Mouse (Mus musculus) forebrain, embryonic 11.5 days (tissue): ENCODE measurements around the gene Cib1. TPM values are rescaled to one million over a fixed set of nuclear protein-coding genes. Genes with fewer than 3 reads are reported as not detected.

Source experiments
- ATAC-seq: fragments of 200-750 bp; cut with Nextera tagmentation; replicated peaks from 2 replicates; pipeline ENCODE4 v1.8.0; 2017; ENCODE audit warnings: moderate TSS enrichment; ENCODE audit not compliant: low FRiP score
- DNase-seq: peaks from one replicate; pipeline ENCODE4 v3.0.0-alpha.2; 2017; ENCODE audit warnings: low spot score
- H3K27ac ChIP-seq: fragments of 300-500 bp; sonication (generic); 2 replicates; pipeline ENCODE4 v1.5.1; 2014; ENCODE audit warnings: low read depth, low read length
- H3K27me3 ChIP-seq: fragments of 300-500 bp; sonication (generic); 2 replicates; pipeline ENCODE4 v1.6.1; 2014; ENCODE audit warnings: mild to moderate bottlenecking, low read length, mixed read lengths; ENCODE audit not compliant: control insufficient read depth, insufficient read depth
- H3K36me3 ChIP-seq: fragments of 300-500 bp; sonication (generic); 2 replicates; pipeline ENCODE4 v1.6.1; 2014; ENCODE audit warnings: mild to moderate bottlenecking, low read length, moderate library complexity, mixed read lengths; ENCODE audit not compliant: control insufficient read depth, insufficient read depth
- H3K4me1 ChIP-seq: fragments of 300-500 bp; sonication (generic); replicated peaks from 2 replicates; pipeline ENCODE4 v1.6.1; 2014; ENCODE audit warnings: low read length, mixed read lengths; ENCODE audit not compliant: control insufficient read depth, insufficient read depth
- H3K4me2 ChIP-seq: fragments of 300-500 bp; sonication (generic); 2 replicates; pipeline ENCODE4 v1.6.1; 2014; ENCODE audit warnings: low read depth, mild to moderate bottlenecking, low read length, moderate library complexity, mixed read lengths; ENCODE audit not compliant: severe bottlenecking
- H3K4me3 ChIP-seq: fragments of 300-500 bp; sonication (generic); 2 replicates; pipeline ENCODE4 v1.5.1; 2014; ENCODE audit warnings: low read depth, low read length
- H3K9ac ChIP-seq: fragments of 300-500 bp; sonication (generic); 2 replicates; pipeline ENCODE4 v1.6.1; 2014; ENCODE audit warnings: low read length
- H3K9me3 ChIP-seq: fragments of 300-500 bp; sonication (generic); 2 replicates; pipeline ENCODE4 v1.6.1; 2016; ENCODE audit warnings: low read length, mixed read lengths; ENCODE audit not compliant: control insufficient read depth
- WGBS: fragments of 180-500 bp; shearing (Covaris S2); extraction: QIAGEN DNeasy Blood & Tissue Kit; methylation state at CpG from one replicate; pipeline ENCODE4 v1.1.7; 2014; 5-methylcytosine and 5-hydroxymethylcytosine counted together
- polyA plus RNA-seq: library from polyadenylated mRNA; unstranded; fragments of >200 nt; fragmentation: Nextera tagmentation; extraction: Ambion mirVana; gene quantifications from 2 replicates; pipeline ENCODE4 v1.2.1, GENCODE M21; 2014

The Cib1 gene
- polyA plus RNA-seq, 1 experiment from 2014 or later, result 51.4 TPM

DNA sequence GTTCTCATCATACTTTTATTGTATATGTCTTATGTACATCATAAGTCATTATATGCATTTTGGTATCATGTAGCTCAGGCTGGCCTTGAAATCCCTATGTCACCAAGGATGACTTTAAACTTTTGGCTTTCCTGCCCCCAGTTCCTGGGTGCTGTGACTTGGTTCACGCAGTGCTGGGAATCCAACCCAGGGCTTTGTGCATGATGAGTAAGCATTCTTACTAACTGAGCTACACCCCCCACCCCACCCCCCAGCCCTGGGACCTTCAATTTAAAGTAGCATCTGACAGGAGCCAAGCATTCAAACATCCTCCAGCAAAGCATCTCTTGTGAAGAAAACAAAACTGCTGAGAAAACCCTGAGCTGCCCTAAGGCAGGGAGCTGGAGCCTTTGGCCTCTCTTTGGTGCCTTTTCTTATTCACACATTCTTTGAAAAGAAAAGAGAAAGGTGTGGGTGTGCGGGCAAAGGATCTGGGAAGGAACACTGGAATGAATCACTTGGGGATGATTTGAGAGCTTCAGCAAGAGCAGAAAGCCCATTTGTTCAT is 44.0 kb downstream of the Cib1 start:
- 37% methylated on average over 2 of the region's 2 CpGs for WGBS
- H3K27ac ChIP-seq, result peak overlapping the region; percentile 78
- no peak for ATAC-seq
- no peaks in the 10 kb centered on the region for H3K36me3 ChIP-seq
- H3K27me3 ChIP-seq, result no peaks in the 10 kb centered on the region
- no peak overlapping the region for H3K4me3 ChIP-seq
- H3K4me1 ChIP-seq, result peaks cover 35% of the 10 kb centered on the region
- no peak for DNase-seq
- no peaks in the 10 kb centered on the region for H3K9me3 ChIP-seq
- H3K9ac ChIP-seq, result 0 out of 2 replicates have a peak overlapping the region, but pooled peaks have one; percentile 4
- peak overlapping the region; percentile 15; the same call in 1 of the 2 replicates for H3K4me2 ChIP-seq

DNA sequence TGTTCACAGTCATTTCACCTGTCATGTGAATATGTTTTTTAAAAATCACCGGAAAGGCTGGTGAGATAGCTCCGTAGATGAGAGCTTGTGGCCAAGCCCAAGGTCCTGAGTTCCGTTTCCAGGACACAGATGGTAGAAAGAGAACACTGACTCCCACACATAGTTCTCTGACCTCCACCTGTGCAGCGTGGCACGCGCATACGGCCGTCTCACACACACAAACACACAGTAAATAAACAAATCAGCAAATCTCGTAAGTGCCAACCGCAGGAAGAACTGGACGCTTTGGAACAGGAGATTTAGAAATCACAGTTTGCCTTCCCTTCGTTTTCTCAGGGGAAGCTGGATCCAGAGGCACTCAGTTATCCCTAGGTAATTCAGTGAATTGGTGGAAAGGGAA is 45.1 kb downstream of the Cib1 start:
- Histone ChIP-seq H3K9me3 (no peaks in the 10 kb centered on the region), H3K36me3 (no peaks in the 10 kb centered on the region), H3K27me3 (no peaks in the 10 kb centered on the region), H3K4me2 (peak overlapping the region; percentile 68), H3K4me3 (peak overlapping the region; percentile 46), H3K4me1 (peaks cover 31% of the 10 kb centered on the region), H3K9ac (peak overlapping the region; percentile 66), H3K27ac (peak overlapping the region; percentile 92)
- no peak for DNase-seq
- WGBS, result 37% methylated on average over 12 of the region's 12 CpGs
- ATAC-seq, result no peak

DNA sequence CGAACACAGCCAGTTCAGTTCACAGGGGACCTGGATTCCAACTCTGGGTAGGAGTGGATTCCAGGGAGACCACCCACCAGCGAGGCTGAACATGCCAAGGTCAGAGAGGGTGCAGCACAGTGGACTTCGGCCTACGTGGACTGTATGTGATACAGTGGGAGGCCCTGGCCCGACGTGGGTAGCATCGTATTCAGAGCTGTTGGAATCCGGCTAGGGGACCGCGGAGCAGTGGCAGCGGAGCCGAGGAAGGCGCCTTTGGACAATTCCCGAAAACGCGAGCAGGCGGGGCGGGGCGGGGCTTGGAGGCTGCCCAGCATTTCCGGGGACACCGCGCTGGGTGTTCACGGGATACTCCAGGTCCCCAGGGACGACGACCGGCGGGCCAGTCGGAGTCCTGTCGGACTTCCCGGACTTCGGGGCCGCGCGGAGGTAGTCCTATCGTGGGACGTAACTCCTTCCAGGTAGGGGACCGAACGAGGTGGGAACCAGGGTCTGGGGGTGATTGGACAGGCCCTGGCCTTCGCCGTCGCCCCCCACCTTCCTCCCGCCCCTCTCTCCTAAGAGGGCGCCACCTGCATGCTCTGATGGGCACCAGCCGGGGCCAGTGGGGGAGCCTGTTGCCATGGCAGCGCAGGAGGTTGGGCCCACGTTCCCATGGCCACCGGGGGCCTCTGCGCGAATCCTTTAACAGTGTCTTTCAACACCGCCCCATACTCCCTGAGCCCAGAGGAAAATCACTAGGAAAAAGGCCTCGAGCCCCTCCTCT is 45.9 kb downstream of the Cib1 start, which contains the start of gene Sema4b:
Gene Sema4b, plus strand, starts transcription at position 311 of the 766 bp plus-strand sequence.
- Histone ChIP-seq H3K36me3 (no peaks in the 10 kb centered on the region), H3K27ac (peak within 1 kb of the TSS; percentile 92), H3K4me2 (peak within 1 kb of the TSS; percentile 68), H3K27me3 (no peaks in the 10 kb centered on the region), H3K9me3 (no peaks in the 10 kb centered on the region), H3K4me1 (peaks cover 27% of the 10 kb centered on the region), H3K4me3 (peak within 1 kb of the TSS; percentile 46), H3K9ac (peak within 1 kb of the TSS; percentile 66)
- 2% methylated on average over 51 of the region's 51 CpGs for WGBS
- peak; percentile 97 for DNase-seq
- ATAC-seq, result peak; percentile 97

DNA sequence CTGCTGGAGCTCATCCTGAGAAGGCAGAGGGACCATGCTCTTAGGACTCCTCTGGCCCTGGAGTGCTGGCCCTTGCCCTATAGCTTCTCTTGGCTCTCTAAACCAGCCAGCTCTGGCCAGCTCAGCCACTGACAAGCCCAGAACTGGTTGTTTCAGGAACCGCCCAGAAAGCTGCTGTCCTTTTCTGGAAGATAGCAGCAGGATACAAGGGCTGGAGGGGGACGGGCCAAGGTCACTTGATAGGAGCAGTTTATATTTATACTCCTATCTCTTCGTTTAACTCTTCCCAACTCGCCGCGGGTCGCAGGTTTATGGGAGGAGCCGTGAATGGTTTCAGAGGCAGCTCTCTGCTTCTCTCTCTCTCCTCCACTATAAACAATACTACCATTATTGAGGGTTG is 46.6 kb downstream of the Cib1 start:
- Histone ChIP-seq H3K27me3 (no peaks in the 10 kb centered on the region), H3K9me3 (no peaks in the 10 kb centered on the region), H3K36me3 (no peaks in the 10 kb centered on the region), H3K4me2 (peak overlapping the region; percentile 68), H3K4me1 (peaks cover 20% of the 10 kb centered on the region), H3K9ac (peak overlapping the region; percentile 66), H3K4me3 (peak overlapping the region; percentile 46), H3K27ac (peak overlapping the region; percentile 92)
- no peak for DNase-seq
- no peak for ATAC-seq
- WGBS, result 21% methylated on average over 8 of the region's 8 CpGs

DNA sequence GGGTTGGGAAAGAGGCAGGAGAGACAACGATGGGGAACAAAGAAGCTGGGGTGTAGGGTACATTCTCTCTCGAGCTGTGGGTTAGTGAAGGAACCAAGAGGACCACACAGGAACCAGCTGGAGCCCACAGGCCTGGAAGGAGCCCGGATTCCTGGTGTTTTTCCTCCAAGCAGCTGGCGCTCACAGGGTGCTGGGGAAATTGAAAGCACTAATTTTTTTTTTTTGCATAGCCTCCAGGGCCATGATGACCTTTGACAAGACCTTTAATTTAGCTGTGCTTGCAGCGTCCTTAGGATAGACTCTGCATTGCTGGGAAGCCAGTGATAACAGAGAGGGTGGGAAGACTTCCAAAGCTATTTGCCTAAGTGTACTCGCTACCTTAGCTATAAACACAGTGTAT is 47.6 kb downstream of the Cib1 start:
- no peak overlapping the region for H3K4me2 ChIP-seq
- no peaks in the 10 kb centered on the region for H3K9me3 ChIP-seq
- peaks cover 19% of the 10 kb centered on the region for H3K4me1 ChIP-seq
- no peaks in the 10 kb centered on the region for H3K27me3 ChIP-seq
- 71% methylated on average over 6 of the region's 6 CpGs for WGBS
- ATAC-seq (no peak), DNase-seq (no peak)
- no peaks in the 10 kb centered on the region for H3K36me3 ChIP-seq
- H3K27ac ChIP-seq, result no peak overlapping the region
- H3K4me3 ChIP-seq, result no peak overlapping the region
- no peak overlapping the region for H3K9ac ChIP-seq

DNA sequence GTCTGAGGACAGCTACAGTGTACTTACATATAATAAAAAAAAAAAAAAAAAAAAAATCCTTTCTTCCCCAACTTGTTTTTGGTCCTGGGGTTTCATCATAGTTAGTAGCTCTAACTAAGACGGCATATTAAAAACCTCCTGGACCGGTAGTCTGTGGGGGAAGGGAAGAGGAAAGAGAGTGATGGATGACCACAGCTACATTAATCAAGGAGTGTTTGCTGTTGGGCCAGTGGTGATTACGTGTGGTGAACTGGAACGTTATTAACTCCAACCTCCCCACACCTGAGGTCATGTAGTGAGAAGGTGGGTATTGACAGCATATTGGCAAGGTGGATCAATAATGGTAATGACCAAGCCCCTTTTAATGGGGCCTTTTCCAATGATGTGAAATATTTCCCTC is 48.1 kb downstream of the Cib1 start:
- no peak overlapping the region for H3K9ac ChIP-seq
- H3K27me3 ChIP-seq, result no peaks in the 10 kb centered on the region
- no peaks in the 10 kb centered on the region for H3K36me3 ChIP-seq
- no peak overlapping the region for H3K4me3 ChIP-seq
- no peak overlapping the region for H3K27ac ChIP-seq
- H3K4me1 ChIP-seq, result peaks cover 19% of the 10 kb centered on the region
- WGBS, result 84% methylated on average over 4 of the region's 4 CpGs
- no peak for DNase-seq
- no peaks in the 10 kb centered on the region for H3K9me3 ChIP-seq
- H3K4me2 ChIP-seq, result no peak overlapping the region
- no peak for ATAC-seq

DNA sequence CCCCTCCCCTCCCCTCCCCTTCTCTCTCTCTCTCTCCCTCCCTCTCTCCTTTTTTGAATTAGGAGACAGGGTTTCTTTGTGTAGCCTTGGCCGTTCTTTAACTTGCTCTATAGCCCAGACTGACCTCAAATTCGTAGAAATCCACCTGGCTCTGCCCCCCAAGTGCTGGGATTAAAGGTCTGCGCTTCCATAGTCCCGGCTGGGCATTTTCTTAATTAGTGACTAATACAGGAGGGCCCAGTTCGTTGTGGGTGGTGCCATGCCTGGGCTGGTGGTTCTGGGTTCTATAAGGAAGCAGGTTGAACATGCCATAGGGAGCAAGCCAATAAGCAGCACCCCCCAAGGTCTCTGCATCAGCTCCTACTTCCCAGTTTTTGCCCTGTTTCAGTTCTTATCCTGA is 48.6 kb downstream of the Cib1 start:
- Histone ChIP-seq H3K27ac (no peak overlapping the region), H3K9ac (no peak overlapping the region), H3K4me1 (peaks cover 15% of the 10 kb centered on the region), H3K9me3 (no peaks in the 10 kb centered on the region), H3K4me2 (no peak overlapping the region), H3K27me3 (no peaks in the 10 kb centered on the region), H3K4me3 (no peak overlapping the region), H3K36me3 (no peaks in the 10 kb centered on the region)
- ATAC-seq (no peak), DNase-seq (no peak)
- 41% methylated on average over 5 of the region's 5 CpGs for WGBS

DNA sequence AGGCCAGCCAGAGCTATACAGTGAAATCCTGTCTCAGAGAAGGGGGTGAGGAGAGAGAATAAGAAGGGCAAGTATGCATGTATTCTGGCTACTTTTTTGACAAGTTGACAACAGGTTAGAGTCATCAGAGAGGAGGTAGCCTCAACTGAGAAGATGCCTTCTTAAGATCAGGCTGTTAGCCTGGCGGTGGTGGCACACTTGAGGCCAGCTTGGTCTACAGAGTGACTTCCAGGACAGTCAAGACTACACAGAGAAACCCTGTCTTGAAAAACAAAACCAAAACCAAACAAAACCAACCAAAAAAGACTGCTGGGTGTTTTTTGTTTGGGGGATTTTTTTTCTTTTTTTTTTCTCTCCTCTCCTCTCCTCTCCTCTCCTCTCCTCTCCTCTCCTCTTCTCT is 49.1 kb downstream of the Cib1 start:
- H3K4me1 ChIP-seq, result peaks cover 10% of the 10 kb centered on the region
- H3K4me3 ChIP-seq, result no peak overlapping the region
- H3K27ac ChIP-seq, result no peak overlapping the region
- ATAC-seq (no peak), DNase-seq (no peak)
- H3K4me2 ChIP-seq, result no peak overlapping the region
- WGBS, result 96% methylated on average over 1 of the region's 1 CpGs
- no peaks in the 10 kb centered on the region for H3K27me3 ChIP-seq
- H3K9me3 ChIP-seq, result no peaks in the 10 kb centered on the region
- H3K9ac ChIP-seq, result no peak overlapping the region
- H3K36me3 ChIP-seq, result no peaks in the 10 kb centered on the region

DNA sequence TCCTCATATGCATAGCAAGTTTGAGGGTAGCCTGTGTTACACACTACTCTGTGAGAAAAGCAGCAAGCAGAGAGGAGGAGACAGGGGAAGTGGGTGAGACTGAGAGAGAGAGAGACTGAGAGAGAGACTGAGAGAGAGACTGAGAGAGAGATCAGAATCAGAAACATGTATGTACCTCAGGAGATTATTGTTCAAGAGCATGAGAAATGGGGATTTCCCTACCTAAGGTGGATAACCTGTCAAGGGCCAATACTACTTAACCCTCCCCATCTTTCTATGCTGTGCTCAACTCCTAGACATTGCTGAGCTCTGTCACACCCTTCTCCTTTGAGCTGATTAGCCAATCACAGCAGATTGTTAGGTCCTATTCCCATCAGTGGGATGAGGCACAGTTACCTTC is 50.5 kb downstream of the Cib1 start:
- no peak overlapping the region for H3K4me3 ChIP-seq
- H3K9ac ChIP-seq, result no peak overlapping the region
- H3K4me2 ChIP-seq, result no peak overlapping the region
- ATAC-seq, result no peak
- H3K27ac ChIP-seq, result no peak overlapping the region
- DNase-seq, result no peak
- H3K4me1 ChIP-seq, result peaks cover 5% of the 10 kb centered on the region
- no peaks in the 10 kb centered on the region for H3K9me3 ChIP-seq
- no peaks in the 10 kb centered on the region for H3K27me3 ChIP-seq
- no peaks in the 10 kb centered on the region for H3K36me3 ChIP-seq
